Mouse (Mus musculus): ENCODE measurements at regions not wholly inside any gene's neighbourhood (a gene's known extent, or its start where the extent isn't known, plus 50 kb on each side); places are given as distances from the start of the nearest gene placed in this dataset.

DNA sequence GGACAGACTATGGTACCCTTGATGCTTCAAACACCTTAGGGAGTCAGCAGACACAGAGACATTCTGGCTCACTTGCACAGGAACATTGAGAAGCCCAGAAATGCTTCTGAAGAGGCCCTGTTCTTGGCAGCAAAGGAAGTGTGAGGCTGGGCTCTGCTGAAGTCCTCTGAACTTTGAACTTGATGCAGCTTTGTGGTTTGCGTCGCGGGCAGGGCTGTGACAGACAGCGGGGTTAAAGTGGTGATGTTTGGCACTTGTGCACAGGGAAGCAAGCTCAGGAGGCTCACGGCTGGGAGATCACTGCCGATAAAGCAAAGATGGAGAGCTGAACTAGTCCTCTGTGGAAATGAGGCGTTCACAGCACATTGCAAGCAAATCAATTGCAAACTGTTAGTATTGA lies 100.7 kb upstream of the Mpp6 start:
- TF ChIP-seq CTCF (conservative IDR thresholded peaks at IDR 0.05; ENCODE audit: low read length), result no peak
- no peak for TF ChIP-seq NANOG (IDR thresholded peaks at IDR 0.05; ENCODE audit: borderline replicate concordance, low read length)
- no peak for TF ChIP-seq POU5F1 (IDR thresholded peaks at IDR 0.05; ENCODE audit: borderline replicate concordance, low read length)
